Mouse (Mus musculus) Patski (cell line): ENCODE data around the gene Kmt2d. TPM values are rescaled to one million over a fixed set of nuclear protein-coding genes. Genes with fewer than 3 reads are reported as not detected.

Source experiments
- ATAC-seq: fragments of 100-300 bp; one replicate; pipeline ENCODE4 v1.8.0; 2021
- CTCF ChIA-PET: fragments of 350-600 bp; sonication (Branson Sonifier 250); formaldehyde crosslinking; loops from one replicate; lab custom pipeline; 2022; ENCODE audit warnings: inconsistent platforms; lab: Charles Lee
- POLR2A ChIA-PET: fragments of 350-600 bp; sonication (Branson Sonifier 250); formaldehyde crosslinking; loops from one replicate; lab custom pipeline; 2022; ENCODE audit warnings: antibody characterized with exemption, inconsistent platforms; lab: Charles Lee
- DNase-seq: peaks from one replicate; pipeline ENCODE4 v3.0.0-alpha.2; 2011; ENCODE audit warnings: low read depth, low spot score
- H3K27me3 ChIP-seq: fragments of 371-371 bp; one replicate; pipeline ENCODE4 v1.5.1; 2021
- CTCF ChIP-seq: fragments of 100-300 bp; IDR thresholded peaks from one replicate; pipeline ENCODE4 v1.5.1; 2021
- in situ Hi-C: fragments of 300-500 bp; cut with MboI; formaldehyde crosslinking; loops from 3 replicates; pipeline ENCODE4 v1.11.1; 2018; ENCODE audit warnings: low pct_unique_long_range_greater_than_20kb, mixed read lengths
- polyA plus RNA-seq: library from polyadenylated mRNA; unstranded; gene quantifications from one replicate; pipeline ENCODE4 v1.2.3, GENCODE M21; 2021

The Kmt2d gene
- polyA plus RNA-seq, 1 experiment from 2014 or later, result 29.6 TPM

DNA sequence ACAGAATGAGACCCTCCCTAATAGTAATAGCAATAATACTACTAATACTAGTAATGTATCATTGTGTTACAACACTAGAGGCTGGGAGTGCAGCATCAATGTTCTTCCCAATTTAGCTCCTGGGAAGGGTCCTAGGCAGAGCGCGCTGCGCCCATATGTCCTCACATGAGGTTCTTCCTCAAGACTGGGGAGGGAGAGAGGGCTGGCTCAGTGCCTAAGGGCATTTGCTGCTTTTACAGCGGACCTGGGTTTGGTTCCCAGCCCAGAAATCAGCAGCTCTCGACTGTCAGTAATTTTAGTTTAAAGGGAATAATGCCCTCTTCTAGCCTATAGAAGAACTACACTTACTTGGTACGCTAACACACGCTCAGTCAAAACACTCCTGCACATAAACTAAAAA lies 16.5 kb upstream of the Kmt2d start:
- H3K27me3 ChIP-seq, result no peaks in the 10 kb centered on the region
- DNase-seq, result no peak
- TF ChIP-seq CTCF, result no peak
- CTCF ChIA-PET, result interaction anchor here (0.7 to 2.0 kb wide), 4 partner anchors 9 to 106 kb away, joined by 3 to 7 read pairs (median 4); no protein-coding TSS in a partner anchor
- no peak for ATAC-seq
- POLR2A ChIA-PET, result no interaction called here
- in situ Hi-C loops, result no loop called here

DNA sequence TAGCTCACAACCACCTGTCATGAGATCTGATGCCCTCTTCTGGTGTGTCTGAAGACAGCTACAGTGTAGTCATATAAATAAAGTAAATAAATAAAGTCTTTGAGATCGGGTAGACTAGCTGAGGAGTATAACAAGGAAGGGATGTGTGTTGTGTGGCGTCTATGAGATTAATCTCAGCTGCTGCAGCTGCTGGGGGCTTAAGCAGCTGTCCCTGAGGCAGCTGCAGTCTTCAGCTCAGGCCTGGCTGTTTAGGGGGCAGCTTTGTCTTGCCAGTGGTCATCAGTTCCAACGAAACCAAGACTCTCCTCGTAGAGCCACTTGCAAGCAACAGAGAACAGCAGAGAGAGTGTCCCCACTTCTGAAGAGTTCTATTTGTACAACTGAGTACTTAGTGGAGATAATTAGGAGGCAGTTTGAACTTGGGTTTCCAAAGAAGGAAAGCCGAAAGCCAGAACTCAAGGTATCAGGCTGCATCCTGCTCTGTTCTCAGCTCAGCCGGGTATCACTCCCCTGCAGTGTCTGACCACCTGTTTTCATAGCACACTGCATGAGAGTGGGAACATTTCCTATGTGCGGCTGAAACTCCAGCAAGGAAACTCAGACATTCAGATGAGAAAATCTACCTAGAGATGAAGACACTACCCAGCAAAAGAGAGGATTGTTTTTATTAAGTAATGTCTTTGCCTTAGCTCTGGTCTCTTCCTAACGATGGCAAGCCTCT lies 15.8 kb upstream of the Kmt2d start:
- POLR2A ChIA-PET, result no interaction called here
- ATAC-seq (no peak), DNase-seq (no peak)
- no peaks in the 10 kb centered on the region for H3K27me3 ChIP-seq
- in situ Hi-C loops, result no loop called here
- peak; percentile 6 for TF ChIP-seq CTCF
- CTCF ChIA-PET, result interaction anchor here (0.7 to 2.0 kb wide), 4 partner anchors 8 to 107 kb away, joined by 3 to 7 read pairs (median 4); no protein-coding TSS in a partner anchor

DNA sequence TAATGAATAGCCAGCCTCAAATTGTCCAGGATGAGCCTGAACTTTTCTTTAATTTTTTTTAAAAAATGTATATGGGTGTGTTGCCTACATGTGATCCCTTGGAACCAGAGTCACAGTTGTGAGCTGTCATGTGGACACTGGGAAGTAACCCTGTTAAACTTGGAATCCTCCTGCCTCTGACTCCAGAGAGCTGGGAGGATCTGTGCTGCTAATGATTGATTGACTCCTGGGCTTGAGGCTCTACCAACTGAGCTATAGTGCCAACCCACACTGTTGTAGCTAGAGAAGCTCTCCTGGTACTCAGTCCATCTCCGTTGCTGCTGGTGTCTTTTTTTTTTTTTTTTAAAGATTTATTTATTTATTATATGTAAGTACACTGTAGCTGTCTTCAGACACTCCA lies 13.1 kb upstream of the Kmt2d start:
- DNase-seq (no peak), ATAC-seq (no peak)
- ChIA-PET CTCF (interaction anchor here (0.7 to 0.8 kb wide), 2 partner anchors 61 to 88 kb away, joined by 3 read pairs; no protein-coding TSS in a partner anchor), POLR2A (interaction anchor here (0.5 to 0.6 kb wide), 2 partner anchors 30 to 426 kb away, joined by 3 to 4 read pairs; no protein-coding TSS in a partner anchor)
- H3K27me3 ChIP-seq, result no peaks in the 10 kb centered on the region
- in situ Hi-C loops, result loop anchor here (5.0 kb wide), 1 partner anchor 113 kb away; no protein-coding TSS in a partner anchor
- no peak for TF ChIP-seq CTCF

DNA sequence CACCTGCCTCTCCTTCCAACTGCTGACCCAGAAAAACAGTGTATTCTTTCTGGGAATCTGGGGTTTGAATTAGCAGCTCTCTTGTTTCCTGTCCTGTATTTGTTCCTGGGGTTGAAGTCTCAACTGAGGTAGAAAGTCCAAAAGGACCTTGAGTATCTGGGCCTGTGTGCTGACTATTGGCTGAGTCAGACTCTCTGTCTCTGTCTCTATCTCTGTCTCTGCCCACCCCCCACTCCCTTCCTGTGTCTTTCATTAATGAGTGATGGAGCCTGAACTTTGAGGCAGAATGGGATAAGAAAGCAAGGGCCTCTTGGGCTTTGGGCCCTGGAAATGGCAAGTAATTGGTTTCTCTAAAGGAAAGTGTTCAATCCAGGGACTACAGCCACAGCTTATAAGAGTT lies 12.7 kb upstream of the Kmt2d start:
- in situ Hi-C loops, result loop anchor here (5.0 kb wide), 1 partner anchor 114 kb away; no protein-coding TSS in a partner anchor
- no peak for TF ChIP-seq CTCF
- ChIA-PET CTCF (interaction anchor here (0.8 kb wide), 1 partner anchor 61 kb away, joined by 3 read pairs; no protein-coding TSS in a partner anchor), POLR2A (interaction anchor here (0.5 to 0.6 kb wide), 2 partner anchors 31 to 427 kb away, joined by 3 to 4 read pairs; no protein-coding TSS in a partner anchor)
- H3K27me3 ChIP-seq, result no peaks in the 10 kb centered on the region
- no peak for DNase-seq
- ATAC-seq, result no peak

DNA sequence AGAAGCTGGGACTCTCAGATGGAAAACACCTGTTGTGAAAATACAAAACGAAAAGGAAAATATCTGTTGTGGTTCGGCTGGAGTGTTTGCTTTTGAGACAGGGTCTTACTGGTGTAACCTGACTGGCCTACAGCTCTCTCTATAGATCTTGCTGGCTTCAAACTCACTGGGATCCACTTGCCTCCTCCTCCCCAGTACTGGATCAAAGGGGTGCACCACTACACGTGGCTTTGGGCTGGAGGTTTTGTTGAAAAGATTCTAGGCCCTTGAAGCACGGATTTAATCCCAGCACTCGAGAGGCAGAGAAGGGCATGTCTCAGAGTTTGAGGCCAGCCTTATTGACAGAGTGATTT lies 10.6 kb upstream of the Kmt2d start:
- no peak for TF ChIP-seq CTCF
- ChIA-PET CTCF (interaction anchor here (0.9 to 5.9 kb wide), 6 partner anchors 9 to 127 kb away, joined by 3 to 30 read pairs (median 4); no protein-coding TSS in a partner anchor), POLR2A (interaction anchor here (0.6 to 0.9 kb wide), 2 partner anchors 37 to 569 kb away, joined by 3 to 4 read pairs; partner anchors contain the start of gene Lmbr1l)
- in situ Hi-C loops, result loop anchor here (5.0 kb wide), 1 partner anchor 116 kb away; no protein-coding TSS in a partner anchor
- no peaks in the 10 kb centered on the region for H3K27me3 ChIP-seq
- ATAC-seq (no peak), DNase-seq (no peak)

DNA sequence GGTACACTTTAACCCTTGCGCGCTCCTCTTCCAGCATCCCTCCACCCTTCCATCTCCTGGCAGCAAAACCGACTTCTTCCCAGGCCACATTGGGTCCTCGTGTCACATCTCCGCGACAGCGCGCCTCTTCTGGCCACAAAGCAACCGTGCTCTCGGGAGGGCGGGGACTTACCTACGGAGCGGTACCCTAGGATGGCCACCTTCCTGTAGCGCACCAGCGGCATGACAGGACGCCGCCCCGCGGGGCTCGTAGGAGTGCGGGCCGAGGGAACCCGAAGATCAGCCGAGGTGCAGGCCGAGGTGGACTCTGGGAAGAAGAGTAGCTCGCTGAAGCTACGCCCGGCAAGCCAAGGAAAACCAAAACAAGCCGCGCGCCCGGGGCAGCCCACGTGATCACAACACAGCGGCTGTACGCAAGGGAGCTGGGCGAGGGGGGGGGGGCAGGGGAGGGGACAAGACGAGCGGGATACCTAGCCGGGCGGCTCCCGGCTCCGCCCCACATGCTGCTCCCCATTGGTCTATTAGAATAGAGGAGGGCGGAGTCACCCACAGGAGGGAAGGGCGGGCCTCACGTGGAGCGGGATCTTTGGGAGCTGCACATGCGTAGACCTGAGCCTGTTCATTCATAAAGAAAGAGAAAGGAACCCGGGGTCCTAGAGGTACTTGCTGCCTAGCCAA lies 10.1 kb upstream of the Kmt2d start:
- TF ChIP-seq CTCF, result peak; percentile 53
- peak; percentile 58 for DNase-seq
- CTCF ChIA-PET, result interaction anchor here (0.9 to 5.9 kb wide), 7 partner anchors 9 to 128 kb away, joined by 3 to 30 read pairs (median 4); no protein-coding TSS in a partner anchor
- in situ Hi-C loops, result loop anchor here (5.0 kb wide), 1 partner anchor 116 kb away; no protein-coding TSS in a partner anchor
- POLR2A ChIA-PET, result interaction anchor here (0.6 kb wide), 1 partner anchor 570 kb away, joined by 4 read pairs; no protein-coding TSS in a partner anchor
- H3K27me3 ChIP-seq, result no peaks in the 10 kb centered on the region
- peak; percentile 84 for ATAC-seq

DNA sequence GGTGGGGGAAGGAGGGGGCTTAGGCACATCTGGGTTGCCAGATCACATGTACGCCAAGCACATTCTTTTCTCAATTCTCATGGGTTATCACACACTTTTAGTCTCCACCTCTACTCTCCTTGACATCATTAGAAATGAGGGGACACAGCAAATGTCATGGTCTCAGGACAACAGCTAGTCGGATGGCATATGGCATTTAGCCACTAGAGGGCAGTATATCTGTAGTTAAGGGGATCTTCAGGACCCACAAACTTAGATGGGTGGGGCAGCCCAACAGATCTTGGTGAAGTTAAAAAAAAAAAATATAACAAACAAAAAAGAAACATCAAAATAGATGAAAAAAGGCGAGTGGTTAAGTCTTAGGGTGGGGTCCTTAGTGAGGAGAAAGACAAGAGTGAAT lies 6.3 kb upstream of the Kmt2d start:
- DNase-seq, result no peak
- no peak for ATAC-seq
- H3K27me3 ChIP-seq, result no peaks in the 10 kb centered on the region
- ChIA-PET CTCF (interaction anchor here (0.7 to 5.9 kb wide), 5 partner anchors 51 to 122 kb away, joined by 3 to 30 read pairs (median 6); partner anchors contain the start of gene Tuba1b), POLR2A (interaction anchor here (2.1 kb wide), 1 partner anchor 56 kb away, joined by 6 read pairs; the partner anchor contains the start of gene Tuba1b)
- in situ Hi-C loops, result no loop called here
- peak; percentile 87 for TF ChIP-seq CTCF

DNA sequence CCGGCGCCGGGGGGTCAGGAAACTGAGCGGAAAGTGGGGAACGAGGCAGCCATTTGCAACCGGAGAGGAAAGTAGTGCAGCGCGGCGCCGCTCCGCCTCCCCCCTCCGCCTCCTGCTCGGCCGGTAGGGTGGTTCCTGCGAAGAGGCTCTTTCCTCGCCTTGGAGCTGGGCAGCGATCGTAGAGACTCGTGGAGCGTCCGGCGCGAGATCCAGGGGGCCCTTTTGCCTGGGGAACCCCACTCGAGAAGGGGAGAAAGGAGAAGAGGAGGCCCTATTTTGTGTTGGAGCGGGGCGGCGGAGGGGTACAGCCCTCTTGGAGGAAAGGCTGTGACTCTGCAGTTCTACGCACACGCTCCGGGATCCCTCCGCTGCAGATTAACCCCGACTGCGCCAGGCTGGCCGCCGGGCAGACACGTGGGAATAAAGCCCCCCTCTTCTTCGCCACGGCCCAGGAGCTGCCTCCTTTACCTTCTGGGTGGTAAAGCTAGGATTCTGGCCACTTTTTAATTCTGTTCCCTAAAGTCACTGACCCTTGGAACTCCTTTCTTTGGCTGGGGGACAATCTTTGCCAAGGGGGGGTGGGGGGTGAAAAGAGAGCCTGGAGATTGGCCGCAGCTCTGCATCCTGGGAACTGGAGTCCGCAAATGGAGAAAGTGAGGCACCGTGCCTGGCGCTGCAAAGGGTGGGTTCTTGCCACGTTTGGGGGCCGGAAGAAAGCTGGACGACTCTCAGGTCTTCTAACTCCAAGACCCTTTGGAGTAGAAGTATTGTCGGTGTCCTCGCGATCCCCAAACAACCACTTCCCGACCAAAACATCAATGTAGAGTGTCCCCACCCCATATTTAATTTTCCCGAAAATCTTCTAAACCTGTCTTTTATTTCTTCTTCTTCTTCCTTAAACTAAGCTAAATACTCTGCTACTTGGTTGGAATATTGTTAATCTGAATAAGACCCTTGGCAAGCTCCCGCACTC lies 1.2 kb upstream of the Kmt2d start:
- ChIA-PET POLR2A (interaction anchor here (0.5 to 2.5 kb wide), 9 partner anchors 43 to 227 kb away, joined by 3 to 9 read pairs (median 4); partner anchors contain the start of genes Lmbr1l and Tuba1b), CTCF (interaction anchor here (0.9 to 1.1 kb wide), 4 partner anchors 9 to 122 kb away, joined by 3 to 4 read pairs (median 3); no protein-coding TSS in a partner anchor)

More for the DNA sequence above, 1.2 kb upstream of the Kmt2d start:
- peak; percentile 29 for ATAC-seq
- in situ Hi-C loops, result no loop called here
- no peak for TF ChIP-seq CTCF
- H3K27me3 ChIP-seq, result no peaks in the 10 kb centered on the region
- peak; percentile 73 for DNase-seq
